Mouse (Mus musculus): ENCODE measurements around the gene Tfeb. TPM values are rescaled to one million over a fixed set of nuclear protein-coding genes. Genes with fewer than 3 reads are reported as not detected.

The Tfeb gene
- 5.7 and 8.1 TPM in 2 replicates for total RNA-seq (2014; rRNA removed)
- polyA plus RNA-seq (2012; rRNA removed): 15.7 and 16.6 TPM in 2 replicates

DNA sequence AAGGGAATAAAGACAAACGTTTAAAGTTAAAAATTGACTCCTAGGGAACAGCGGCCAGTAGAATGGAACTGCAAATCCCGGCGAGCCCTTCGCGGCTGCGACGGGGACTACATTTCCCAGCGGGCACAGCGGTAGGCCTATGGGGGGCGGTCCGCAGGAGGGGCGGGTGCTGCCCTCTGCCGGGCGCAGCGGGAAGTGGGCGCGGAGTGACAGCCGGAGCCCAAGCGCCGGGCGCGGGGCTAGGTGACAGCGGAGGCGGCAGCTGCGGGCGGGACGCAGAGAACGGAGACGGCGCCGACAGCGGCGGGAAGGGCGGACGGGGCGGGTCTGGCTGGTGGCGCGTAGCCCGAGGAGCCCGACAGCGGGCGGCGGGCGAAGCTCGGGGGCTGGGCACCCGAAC lies at the start of gene Tfeb:
Gene Tfeb (plus strand): TSS at position 175 of the 400 bp plus-strand sequence.
- Histone ChIP-seq H3K27ac (replicated peaks; ENCODE audit: insufficient read depth, low read depth, low read length) (peak within 1 kb of the TSS; percentile 92), H3K36me3 (ENCODE audit: control insufficient read depth, insufficient read depth, low read length) (no peaks in the 10 kb centered on the region), H3K79me2 (ENCODE audit: control insufficient read depth, insufficient read depth, low read length) (peaks cover 29% of the 10 kb centered on the region), H3K27me3 (ENCODE audit: control insufficient read depth, insufficient read depth, low read length) (no peaks in the 10 kb centered on the region), H3K4me3 (ENCODE audit: insufficient read depth, low read depth, low read length) (peak within 1 kb of the TSS; percentile 84), H3K9ac (ENCODE audit: low read depth, low read length) (peak within 1 kb of the TSS; percentile 96), H3K4me1 (ENCODE audit: control insufficient read depth, insufficient read depth, low read length) (peaks cover 5% of the 10 kb centered on the region; the same call in 1 of the 2 replicates)
- peak; percentile 85 for TF ChIP-seq CTCF (IDR thresholded peaks at IDR 0.05; ENCODE audit: low read depth, low read length)
- TF ChIP-seq POLR2A (IDR thresholded peaks at IDR 0.05; ENCODE audit: extremely low read depth, insufficient read depth, low read length): 0 out of 2 replicates have a peak, but pooled peaks have one; percentile 54
- DNase-seq (ENCODE audit: extremely low read depth, low read depth, low spot score): peak; percentile 73
- WGBS: 2% methylated on average over 46 of the region's 47 CpGs

DNA sequence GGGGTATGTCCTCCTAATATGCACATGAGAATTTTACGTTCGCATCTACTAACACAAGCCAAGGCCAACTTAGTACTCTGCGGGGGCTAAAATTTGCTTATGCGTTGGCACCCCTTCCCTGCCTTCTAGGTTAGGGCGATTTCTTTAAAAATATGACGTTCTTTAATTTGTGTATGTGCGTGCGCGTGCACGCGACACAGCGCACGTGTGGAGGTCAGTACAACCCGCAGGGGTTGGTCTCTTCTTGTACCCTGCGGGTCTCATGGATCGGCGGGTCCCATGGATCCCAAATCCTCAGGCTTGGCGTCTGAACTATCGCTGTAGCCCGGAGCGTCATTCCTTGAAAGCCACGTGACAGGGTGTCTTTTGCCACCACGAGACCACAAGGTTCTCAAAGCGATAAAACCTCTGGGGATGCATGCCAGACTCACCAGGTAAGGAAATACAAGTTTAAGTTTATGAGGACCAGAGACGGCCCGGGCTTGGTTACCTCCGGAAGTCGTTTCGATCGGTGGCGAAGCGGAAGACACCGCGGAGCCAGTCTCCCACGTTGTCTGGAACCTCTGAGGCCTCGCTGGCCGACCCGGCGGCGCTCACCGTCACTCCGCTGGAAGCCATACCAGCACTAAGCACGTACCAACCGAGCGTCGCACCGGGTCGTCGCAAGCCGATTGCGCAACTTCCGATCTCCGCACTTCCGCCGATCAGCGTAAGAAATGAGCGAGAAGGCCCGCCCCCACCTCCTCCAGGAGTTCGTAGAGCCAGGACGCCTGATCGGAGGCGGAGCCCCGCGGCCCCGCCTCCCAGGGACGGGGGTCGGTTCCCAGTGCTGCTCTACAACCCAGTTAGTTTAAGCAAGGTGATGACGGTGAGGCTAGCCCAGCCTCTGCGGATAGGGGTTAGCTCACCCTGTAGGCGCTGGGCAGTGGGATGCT lies 49.2 kb upstream of the Tfeb start:
- under 1% methylated on average over 70 of the region's 70 CpGs for WGBS
- Histone ChIP-seq H3K4me1 (ENCODE audit: control insufficient read depth, insufficient read depth, low read length) (peaks cover 7% of the 10 kb centered on the region), H3K27ac (replicated peaks; ENCODE audit: insufficient read depth, low read depth, low read length) (peak overlapping the region; percentile 81), H3K9ac (ENCODE audit: low read depth, low read length) (peak overlapping the region; percentile 86), H3K79me2 (ENCODE audit: control insufficient read depth, insufficient read depth, low read length) (no peaks in the 10 kb centered on the region; the same call in 1 of the 2 replicates), H3K4me3 (ENCODE audit: insufficient read depth, low read depth, low read length) (peak overlapping the region; percentile 82), H3K36me3 (ENCODE audit: control insufficient read depth, insufficient read depth, low read length) (peaks cover 8% of the 10 kb centered on the region; the same call in 1 of the 2 replicates), H3K27me3 (ENCODE audit: control insufficient read depth, insufficient read depth, low read length) (no peaks in the 10 kb centered on the region)
- TF ChIP-seq CTCF (IDR thresholded peaks at IDR 0.05; ENCODE audit: low read depth, low read length): no peak
- peak; percentile 80 for TF ChIP-seq POLR2A (IDR thresholded peaks at IDR 0.05; ENCODE audit: extremely low read depth, insufficient read depth, low read length)
- DNase-seq (ENCODE audit: extremely low read depth, low read depth, low spot score): peak; percentile 93

DNA sequence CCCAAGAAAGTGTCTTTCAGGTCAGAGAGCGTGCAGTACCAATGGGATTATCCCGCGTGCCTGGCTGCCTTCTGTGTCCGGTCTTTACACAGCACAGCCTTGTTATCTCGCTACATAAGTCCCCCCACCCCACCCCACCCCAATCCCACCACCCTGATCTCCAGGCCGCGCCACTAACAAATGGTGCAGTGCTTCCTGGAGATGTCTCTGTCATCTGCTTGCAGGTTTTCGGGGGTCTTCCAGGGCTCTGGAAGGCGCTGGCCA lies 48.6 kb upstream of the Tfeb start, which contains the start of gene Tomm6:
Gene Tomm6 (minus strand): TSS at position 43 of the 264 bp plus-strand sequence.
- Histone ChIP-seq H3K27ac (replicated peaks; ENCODE audit: insufficient read depth, low read depth, low read length) (peak within 1 kb of the TSS; percentile 81), H3K27me3 (ENCODE audit: control insufficient read depth, insufficient read depth, low read length) (no peaks in the 10 kb centered on the region), H3K36me3 (ENCODE audit: control insufficient read depth, insufficient read depth, low read length) (peaks cover 8% of the 10 kb centered on the region; the same call in 1 of the 2 replicates), H3K79me2 (ENCODE audit: control insufficient read depth, insufficient read depth, low read length) (no peaks in the 10 kb centered on the region; the same call in 1 of the 2 replicates), H3K9ac (ENCODE audit: low read depth, low read length) (peak within 1 kb of the TSS; percentile 86), H3K4me1 (ENCODE audit: control insufficient read depth, insufficient read depth, low read length) (peaks cover 7% of the 10 kb centered on the region), H3K4me3 (ENCODE audit: insufficient read depth, low read depth, low read length) (peak within 1 kb of the TSS; percentile 82)
- WGBS: 0% methylated on average over 9 of the region's 9 CpGs
- no peak for TF ChIP-seq POLR2A (IDR thresholded peaks at IDR 0.05; ENCODE audit: extremely low read depth, insufficient read depth, low read length)
- no peak for TF ChIP-seq CTCF (IDR thresholded peaks at IDR 0.05; ENCODE audit: low read depth, low read length)
- no peak for DNase-seq (ENCODE audit: extremely low read depth, low read depth, low spot score)

DNA sequence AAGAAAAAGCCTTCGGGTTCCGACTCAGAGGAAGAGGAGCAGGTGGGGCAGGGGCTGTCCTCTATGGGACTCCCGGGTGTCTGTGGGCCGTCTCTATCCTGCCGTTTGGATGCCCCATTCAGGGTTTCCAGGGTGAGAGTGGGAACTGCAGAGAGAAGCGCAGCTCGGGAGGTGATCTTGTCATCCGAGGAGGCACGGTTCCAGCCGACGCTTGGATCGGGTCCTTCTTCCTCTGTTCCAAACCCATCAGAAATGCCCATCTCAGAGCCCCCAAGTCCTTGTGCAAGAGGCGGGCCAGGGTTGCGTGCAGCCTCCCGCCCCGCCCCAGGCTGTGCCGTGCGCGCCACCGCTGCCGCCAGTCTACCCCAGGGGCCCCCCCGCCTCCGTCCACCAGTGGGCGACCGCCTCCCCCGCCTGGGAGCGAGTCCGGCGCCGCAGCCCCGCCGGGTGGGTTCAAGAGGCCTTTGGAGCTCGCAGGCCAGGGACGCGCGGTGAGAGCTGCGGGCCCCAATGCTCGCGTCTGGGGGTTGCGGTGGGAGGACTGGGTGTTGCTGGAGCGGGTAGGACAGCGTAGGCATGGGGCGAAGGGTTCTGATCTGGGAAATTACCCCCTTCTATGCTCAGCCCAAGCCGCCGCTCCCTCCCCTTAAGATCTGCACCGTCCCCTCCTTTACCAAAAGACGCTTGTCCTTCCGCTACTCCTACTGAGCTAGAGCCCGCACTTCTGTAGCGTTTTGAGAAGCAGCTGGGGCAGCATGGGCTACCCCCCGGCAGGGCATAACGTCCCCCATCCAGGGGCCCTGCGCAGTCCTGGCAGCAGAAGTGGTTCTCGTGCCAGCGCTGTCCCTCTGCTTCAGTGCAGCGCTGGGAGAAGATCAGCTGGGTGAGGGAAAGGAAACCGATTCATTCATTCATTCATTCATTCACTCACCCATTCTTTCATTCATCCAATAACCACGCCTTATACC lies 47.9 kb upstream of the Tfeb start, which contains the start of gene Frs3:
Gene Frs3 (plus strand): TSS at position 423 of the 968 bp plus-strand sequence.
- Histone ChIP-seq H3K4me3 (ENCODE audit: insufficient read depth, low read depth, low read length) (peak within 1 kb of the TSS; percentile 82), H3K27me3 (ENCODE audit: control insufficient read depth, insufficient read depth, low read length) (no peaks in the 10 kb centered on the region), H3K27ac (replicated peaks; ENCODE audit: insufficient read depth, low read depth, low read length) (peak within 1 kb of the TSS; percentile 81), H3K79me2 (ENCODE audit: control insufficient read depth, insufficient read depth, low read length) (no peaks in the 10 kb centered on the region; the same call in 1 of the 2 replicates), H3K4me1 (ENCODE audit: control insufficient read depth, insufficient read depth, low read length) (peaks cover 7% of the 10 kb centered on the region), H3K36me3 (ENCODE audit: control insufficient read depth, insufficient read depth, low read length) (peaks cover 8% of the 10 kb centered on the region; the same call in 1 of the 2 replicates), H3K9ac (ENCODE audit: low read depth, low read length) (peak within 1 kb of the TSS; percentile 86)
- DNase-seq (ENCODE audit: extremely low read depth, low read depth, low spot score): no peak
- 13% methylated on average over 58 of the region's 58 CpGs for WGBS
- TF ChIP-seq POLR2A (IDR thresholded peaks at IDR 0.05; ENCODE audit: extremely low read depth, insufficient read depth, low read length): 0 out of 2 replicates have a peak, but pooled peaks have one; percentile 3
- TF ChIP-seq CTCF (IDR thresholded peaks at IDR 0.05; ENCODE audit: low read depth, low read length): no peak

DNA sequence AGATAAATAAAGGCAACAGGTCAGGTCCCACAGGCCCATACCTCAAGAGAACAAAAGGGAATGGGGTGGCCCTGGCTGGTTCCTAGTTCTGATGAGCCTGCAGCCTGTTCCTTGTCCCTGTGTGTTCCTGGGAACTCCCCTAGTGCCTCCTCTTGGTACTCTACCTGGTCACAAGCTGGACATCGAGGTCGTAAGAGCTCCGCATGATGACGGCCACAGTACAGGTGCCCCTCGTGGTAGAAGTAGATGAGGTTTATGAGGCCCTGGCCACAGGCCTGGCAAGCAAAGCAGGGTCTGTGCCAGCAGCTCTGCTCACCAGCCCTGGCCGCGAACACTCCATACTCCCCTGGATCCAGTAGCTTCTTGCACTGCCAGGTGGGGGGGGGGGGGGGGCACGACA lies 46.9 kb upstream of the Tfeb start:
- peaks cover 2% of the 10 kb centered on the region; the same call in 1 of the 2 replicates for H3K36me3 ChIP-seq (ENCODE audit: control insufficient read depth, insufficient read depth, low read length)
- no peak for DNase-seq (ENCODE audit: extremely low read depth, low read depth, low spot score)
- H3K4me3 ChIP-seq (ENCODE audit: insufficient read depth, low read depth, low read length): no peak overlapping the region
- no peaks in the 10 kb centered on the region for H3K27me3 ChIP-seq (ENCODE audit: control insufficient read depth, insufficient read depth, low read length)
- H3K9ac ChIP-seq (ENCODE audit: low read depth, low read length): no peak overlapping the region
- TF ChIP-seq CTCF (IDR thresholded peaks at IDR 0.05; ENCODE audit: low read depth, low read length): no peak
- TF ChIP-seq POLR2A (IDR thresholded peaks at IDR 0.05; ENCODE audit: extremely low read depth, insufficient read depth, low read length): no peak
- peaks cover 9% of the 10 kb centered on the region for H3K4me1 ChIP-seq (ENCODE audit: control insufficient read depth, insufficient read depth, low read length)
- H3K27ac ChIP-seq (replicated peaks; ENCODE audit: insufficient read depth, low read depth, low read length): no peak overlapping the region
- WGBS: 88% methylated on average over 6 of the region's 8 CpGs
- no peaks in the 10 kb centered on the region; the same call in 1 of the 2 replicates for H3K79me2 ChIP-seq (ENCODE audit: control insufficient read depth, insufficient read depth, low read length)
